Mouse (Mus musculus): Measurements from ENCODE around the gene Zmiz2. TPM values are rescaled to one million over a fixed set of nuclear protein-coding genes. Genes with fewer than 3 reads are reported as not detected.
A peak's percentile ranks its signal among the peaks of the same experiment; 100 is the strongest.

Gene Zmiz2
- total and polyA plus RNA-seq, 2 experiments from 2014 or later, result 29.0 to 136 TPM

DNA sequence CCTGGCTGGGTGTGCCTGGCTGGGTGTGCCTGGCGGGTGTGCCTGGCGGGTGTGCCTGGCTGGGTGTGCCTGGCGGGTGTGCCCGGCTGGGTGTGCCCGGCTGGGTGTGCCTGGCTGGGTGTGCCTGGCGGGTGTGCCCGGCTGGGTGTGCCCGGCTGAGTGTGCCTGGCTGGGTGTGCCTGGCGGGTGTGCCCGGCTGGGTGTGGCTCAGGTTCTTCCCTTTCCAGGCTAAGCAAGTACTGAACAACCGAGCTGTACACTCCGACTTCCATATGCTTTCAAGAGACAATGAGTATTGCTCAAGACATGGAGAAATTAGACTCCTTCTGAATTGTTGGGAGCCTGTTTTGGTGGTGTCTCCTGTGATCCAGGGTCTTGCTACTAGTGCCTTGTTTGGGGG lies 24.4 kb downstream of the Zmiz2 start:
- peaks cover 9% of the 10 kb centered on the region for H3K4me1 ChIP-seq (ENCODE audit: insufficient read depth, low read length)
- no peak overlapping the region for H3K4me3 ChIP-seq (ENCODE audit: low read length)
- no peak overlapping the region for H3K27ac ChIP-seq
- H3K27me3 ChIP-seq (ENCODE audit: insufficient read depth, low read length), result no peaks in the 10 kb centered on the region
- ATAC-seq (no peak), DNase-seq (ENCODE audit: low spot score) (no peak)
- H3K36me3 ChIP-seq (ENCODE audit: insufficient read depth, low read length), result peaks cover under 1% of the 10 kb centered on the region; the same call in 1 of the 2 replicates
- WGBS, result 96% methylated on average over 12 of the region's 12 CpGs
- TF ChIP-seq CTCF (IDR thresholded peaks at IDR 0.05; ENCODE audit: low read depth), result no peak
- no peak overlapping the region for H3K4me2 ChIP-seq (ENCODE audit: low read depth, low read length)
- no peak overlapping the region for H3K9ac ChIP-seq (replicated peaks; ENCODE audit: low read length)
- H3K9me3 ChIP-seq (ENCODE audit: low read length), result no peaks in the 10 kb centered on the region

DNA sequence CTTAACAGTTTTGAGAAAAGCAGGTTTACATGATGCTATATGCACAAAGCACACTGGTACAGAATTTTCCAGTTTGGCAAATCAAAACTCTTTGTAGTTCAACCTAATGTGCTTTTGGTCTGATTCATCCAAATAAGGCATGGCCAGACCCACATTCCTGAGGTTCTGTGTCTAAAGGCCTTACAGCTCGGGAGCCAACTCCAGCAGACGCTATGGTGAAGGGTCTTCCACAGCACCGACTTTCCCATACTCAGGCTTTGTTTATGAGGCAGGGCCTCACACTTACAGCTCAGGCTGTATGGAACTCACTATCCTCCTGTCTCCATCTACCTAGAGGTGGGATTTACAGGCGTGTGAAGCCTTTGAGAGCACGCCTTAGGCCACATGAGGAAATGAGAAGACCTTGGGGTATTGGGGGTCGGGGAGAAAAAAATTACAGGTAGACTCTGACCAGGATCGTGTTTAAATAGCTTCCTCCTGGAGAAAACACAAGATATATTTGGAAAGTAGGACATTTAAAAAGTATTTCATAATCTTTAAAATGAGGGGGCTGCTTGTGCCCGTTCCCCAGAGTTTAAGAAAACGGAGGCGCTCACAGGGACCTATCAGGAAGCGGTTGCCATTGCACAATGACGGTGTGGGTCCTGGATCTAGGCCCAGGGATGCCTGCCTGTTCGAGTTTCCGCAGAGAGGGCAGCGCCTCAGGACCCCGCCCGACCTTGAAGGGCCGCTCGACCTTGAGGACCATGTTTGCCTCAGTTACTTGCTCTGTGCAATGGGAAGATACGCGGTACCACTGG lies 26.1 kb downstream of the Zmiz2 start, which contains the start of gene Ppia:
Ppia (plus strand) TSS at position 693 of the 800 bp plus-strand sequence.
- H3K27me3 ChIP-seq (ENCODE audit: insufficient read depth, low read length), result no peaks in the 10 kb centered on the region
- H3K4me1 ChIP-seq (ENCODE audit: insufficient read depth, low read length), result peaks cover 9% of the 10 kb centered on the region
- H3K27ac ChIP-seq, result peak within 1 kb of the TSS; percentile 98
- DNase-seq (ENCODE audit: low spot score) (no peak), ATAC-seq (no peak)
- WGBS, result 8% methylated on average over 21 of the region's 21 CpGs
- H3K4me3 ChIP-seq (ENCODE audit: low read length), result peak within 1 kb of the TSS; percentile 90
- H3K9ac ChIP-seq (replicated peaks; ENCODE audit: low read length), result peak within 1 kb of the TSS; percentile 98
- no peaks in the 10 kb centered on the region for H3K9me3 ChIP-seq (ENCODE audit: low read length)
- TF ChIP-seq CTCF (IDR thresholded peaks at IDR 0.05; ENCODE audit: low read depth), result no peak
- peaks cover 14% of the 10 kb centered on the region for H3K36me3 ChIP-seq (ENCODE audit: insufficient read depth, low read length)
- peak within 1 kb of the TSS; percentile 89 for H3K4me2 ChIP-seq (ENCODE audit: low read depth, low read length)

DNA sequence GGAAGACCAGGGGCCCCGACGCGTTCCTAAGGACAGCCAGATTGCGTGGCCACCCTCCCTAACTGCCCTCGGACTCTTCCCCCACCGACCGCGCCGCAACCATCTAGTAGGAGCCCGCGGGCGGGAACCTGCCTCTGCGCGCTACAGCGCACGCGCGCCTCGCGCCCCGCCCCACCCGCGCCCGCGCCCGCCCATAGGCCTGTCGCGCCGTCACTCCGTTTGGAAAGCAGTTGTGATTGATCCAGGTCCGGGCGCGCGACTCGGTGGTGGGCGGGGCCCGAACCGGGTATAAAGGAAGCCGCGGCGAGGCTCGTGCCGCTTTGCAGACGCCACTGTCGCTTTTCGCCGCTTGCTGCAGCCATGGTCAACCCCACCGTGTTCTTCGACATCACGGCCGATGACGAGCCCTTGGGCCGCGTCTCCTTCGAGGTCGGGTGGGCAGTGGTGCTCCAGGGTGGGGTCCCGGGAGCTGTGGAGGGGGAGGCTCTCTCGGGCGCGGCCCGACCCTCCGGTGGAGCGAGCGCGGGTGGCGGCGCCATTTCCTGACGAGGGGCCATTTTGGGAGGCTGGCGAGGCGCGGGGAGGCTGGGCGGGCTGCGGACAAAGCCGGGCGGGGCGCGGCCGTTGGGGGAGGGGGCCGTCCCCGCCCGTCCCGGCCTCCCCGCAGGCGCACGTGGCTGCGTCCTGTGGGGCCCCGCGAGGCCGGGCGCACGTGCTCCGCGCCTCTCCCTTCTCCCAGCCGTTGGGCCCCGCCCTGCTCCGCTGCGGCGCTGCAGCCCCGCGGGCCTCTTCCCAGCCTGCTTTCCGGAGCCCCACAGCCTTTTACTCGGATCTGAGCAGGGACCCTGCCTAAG lies 26.9 kb downstream of the Zmiz2 start:
- H3K9ac ChIP-seq (replicated peaks; ENCODE audit: low read length), result peak overlapping the region; percentile 98
- peaks cover 9% of the 10 kb centered on the region for H3K4me1 ChIP-seq (ENCODE audit: insufficient read depth, low read length)
- peak overlapping the region; percentile 89 for H3K4me2 ChIP-seq (ENCODE audit: low read depth, low read length)
- H3K27ac ChIP-seq, result peak overlapping the region; percentile 98
- ATAC-seq (peak; percentile 95), DNase-seq (ENCODE audit: low spot score) (peak; percentile 97)
- H3K4me3 ChIP-seq (ENCODE audit: low read length), result peak overlapping the region; percentile 90
- WGBS, result 2% methylated on average over 88 of the region's 102 CpGs
- TF ChIP-seq CTCF (IDR thresholded peaks at IDR 0.05; ENCODE audit: low read depth), result no peak
- H3K27me3 ChIP-seq (ENCODE audit: insufficient read depth, low read length), result no peaks in the 10 kb centered on the region
- no peaks in the 10 kb centered on the region for H3K9me3 ChIP-seq (ENCODE audit: low read length)
- peaks cover 19% of the 10 kb centered on the region for H3K36me3 ChIP-seq (ENCODE audit: insufficient read depth, low read length)

DNA sequence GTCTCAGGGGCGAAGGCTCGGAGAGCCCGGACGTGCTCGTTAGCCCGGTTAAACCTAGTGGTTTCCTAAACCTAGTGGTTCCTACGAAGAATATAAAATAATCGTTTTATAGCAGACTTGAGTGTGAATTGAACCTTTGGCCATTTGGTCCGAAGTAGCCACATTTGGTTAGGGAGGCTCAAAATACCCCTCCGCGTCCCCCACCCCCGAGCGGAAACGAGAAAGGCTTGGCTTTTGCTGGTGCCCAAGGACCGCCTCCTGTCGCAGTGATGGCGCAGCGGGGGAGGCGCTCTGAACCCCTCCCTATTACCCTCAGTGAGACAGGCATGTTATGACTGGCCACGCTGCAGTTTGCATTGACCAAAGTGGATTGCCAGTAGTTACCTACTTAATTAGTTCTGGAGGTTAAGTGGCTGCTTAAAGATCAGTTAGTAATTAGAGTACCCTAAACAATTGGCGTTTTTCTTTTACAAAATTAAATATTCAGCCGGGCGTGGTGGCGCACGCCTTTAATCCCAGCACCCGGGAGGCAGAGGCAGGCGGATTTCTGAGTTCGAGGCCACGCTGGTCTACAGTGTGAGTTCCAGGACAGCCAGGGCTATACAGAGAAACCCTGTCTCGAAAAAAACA lies 27.6 kb downstream of the Zmiz2 start:
- H3K4me1 ChIP-seq (ENCODE audit: insufficient read depth, low read length), result peaks cover 9% of the 10 kb centered on the region
- peak; percentile 67 for ATAC-seq
- peak overlapping the region; percentile 89 for H3K4me2 ChIP-seq (ENCODE audit: low read depth, low read length)
- H3K27ac ChIP-seq, result peak overlapping the region; percentile 98
- peak; percentile 90 for DNase-seq (ENCODE audit: low spot score)
- H3K4me3 ChIP-seq (ENCODE audit: low read length), result peak overlapping the region; percentile 90
- TF ChIP-seq CTCF (IDR thresholded peaks at IDR 0.05; ENCODE audit: low read depth), result no peak
- under 1% methylated on average over 30 of the region's 30 CpGs for WGBS
- no peaks in the 10 kb centered on the region for H3K27me3 ChIP-seq (ENCODE audit: insufficient read depth, low read length)
- H3K36me3 ChIP-seq (ENCODE audit: insufficient read depth, low read length), result peaks cover 19% of the 10 kb centered on the region
- no peaks in the 10 kb centered on the region for H3K9me3 ChIP-seq (ENCODE audit: low read length)
- peak overlapping the region; percentile 98 for H3K9ac ChIP-seq (replicated peaks; ENCODE audit: low read length)

DNA sequence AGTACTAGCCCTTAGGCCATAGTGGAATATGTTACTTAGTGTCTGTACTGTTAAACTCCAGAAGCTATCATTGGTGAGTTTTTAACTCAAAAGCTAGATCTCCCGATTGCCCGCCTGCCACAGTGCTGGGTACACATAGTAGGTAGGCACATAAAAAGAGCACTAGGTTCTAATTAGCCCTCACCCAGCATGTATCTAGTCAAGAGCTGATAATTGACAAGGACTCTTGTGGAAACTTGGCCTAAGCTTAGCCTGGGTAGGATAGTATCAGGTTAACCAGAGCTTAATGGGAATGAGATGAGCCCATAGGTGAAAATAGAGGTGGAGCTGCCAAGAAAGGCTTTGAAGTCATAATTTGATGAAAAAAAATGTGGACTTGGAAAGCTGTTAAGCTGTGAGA lies 28.2 kb downstream of the Zmiz2 start:
- no peak for TF ChIP-seq CTCF (IDR thresholded peaks at IDR 0.05; ENCODE audit: low read depth)
- Histone ChIP-seq H3K27ac (peak overlapping the region; percentile 98), H3K36me3 (ENCODE audit: insufficient read depth, low read length) (peaks cover 19% of the 10 kb centered on the region), H3K4me2 (ENCODE audit: low read depth, low read length) (peak overlapping the region; percentile 89), H3K9ac (replicated peaks; ENCODE audit: low read length) (peak overlapping the region; percentile 98), H3K27me3 (ENCODE audit: insufficient read depth, low read length) (no peaks in the 10 kb centered on the region), H3K4me1 (ENCODE audit: insufficient read depth, low read length) (peaks cover 9% of the 10 kb centered on the region), H3K9me3 (ENCODE audit: low read length) (no peaks in the 10 kb centered on the region), H3K4me3 (ENCODE audit: low read length) (peak overlapping the region; percentile 90)
- DNase-seq (ENCODE audit: low spot score) (no peak), ATAC-seq (no peak)
- 27% methylated on average over 2 of the region's 2 CpGs for WGBS

DNA sequence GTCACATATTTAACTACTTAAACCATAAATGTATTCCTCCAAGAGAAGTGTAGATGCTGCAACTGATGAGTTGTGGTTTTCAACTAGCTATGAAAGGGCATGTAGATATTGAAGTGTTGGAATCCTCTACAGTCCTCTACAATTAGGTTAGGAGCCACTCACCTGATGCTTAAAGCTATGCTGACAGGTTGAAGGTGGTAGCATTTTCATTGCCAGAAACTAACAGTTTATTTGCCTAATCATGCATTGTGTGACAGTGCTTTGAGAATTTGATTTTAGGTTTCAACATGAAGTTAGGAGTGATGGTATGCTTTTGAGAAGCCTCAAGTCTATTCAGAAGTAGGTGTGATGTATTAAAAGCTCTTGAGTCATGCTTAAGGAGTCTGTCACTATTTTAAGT lies 28.6 kb downstream of the Zmiz2 start:
- Histone ChIP-seq H3K27me3 (ENCODE audit: insufficient read depth, low read length) (no peaks in the 10 kb centered on the region), H3K4me1 (ENCODE audit: insufficient read depth, low read length) (peaks cover 9% of the 10 kb centered on the region), H3K9me3 (ENCODE audit: low read length) (no peaks in the 10 kb centered on the region), H3K4me3 (ENCODE audit: low read length) (peak overlapping the region; percentile 90), H3K27ac (no peak overlapping the region), H3K9ac (replicated peaks; ENCODE audit: low read length) (0 out of 2 replicates have a peak overlapping the region, but pooled peaks have one; percentile 98), H3K36me3 (ENCODE audit: insufficient read depth, low read length) (peaks cover 19% of the 10 kb centered on the region), H3K4me2 (ENCODE audit: low read depth, low read length) (peak overlapping the region; percentile 89)
- DNase-seq (ENCODE audit: low spot score) (no peak), ATAC-seq (no peak)
- no peak for TF ChIP-seq CTCF (IDR thresholded peaks at IDR 0.05; ENCODE audit: low read depth)
